Mouse (Mus musculus): ENCODE data around the gene Krtap1-4. TPM values are rescaled to one million over a fixed set of nuclear protein-coding genes. Genes with fewer than 3 reads are reported as not detected.

Krtap1-4 gene
- not detected for total RNA-seq (2023)

DNA sequence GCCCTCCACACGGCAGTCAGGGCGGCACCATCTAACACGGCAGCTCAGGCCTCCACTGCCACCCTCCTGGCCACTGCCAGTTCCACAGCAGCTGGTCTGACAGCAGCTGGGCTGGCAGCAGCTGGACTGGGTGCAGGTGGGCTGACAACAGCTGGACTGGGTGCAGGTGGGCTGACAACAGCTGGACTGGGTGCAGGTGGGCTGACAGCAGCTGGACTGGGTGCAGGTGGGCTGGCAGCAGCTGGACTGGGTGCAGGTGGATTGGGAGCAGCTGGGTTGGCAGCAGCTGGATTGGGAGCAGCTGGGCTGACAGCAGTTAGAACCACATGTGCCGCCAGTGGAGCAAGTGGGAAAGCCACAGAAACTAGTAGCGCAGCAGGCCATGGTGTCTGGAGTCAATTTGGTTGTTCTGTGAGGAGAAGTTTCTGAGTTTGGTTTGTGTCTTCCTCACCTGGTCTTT is at the start of gene Krtap1-4:
Gene Krtap1-4 (minus strand): TSS at position 410 of the 460 bp plus-strand sequence.

DNA sequence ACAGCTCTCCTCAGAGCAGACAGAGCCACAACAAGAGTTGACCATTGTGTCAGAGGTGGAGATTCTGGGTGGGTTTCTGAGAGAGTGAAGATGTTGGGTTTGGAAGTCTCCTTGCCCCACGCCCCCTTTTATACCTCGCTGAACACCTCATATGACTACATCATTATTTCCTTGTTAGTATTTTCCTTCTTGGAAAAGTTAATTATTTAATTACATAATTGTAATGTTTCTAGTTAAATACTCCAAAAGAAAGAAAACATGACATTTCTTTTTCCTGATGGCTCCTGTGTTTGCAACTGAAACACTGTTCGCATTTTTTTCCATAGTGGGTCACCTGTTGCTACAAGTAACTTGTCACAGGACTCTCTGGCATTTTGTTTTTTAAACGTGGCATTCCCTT is 44.7 kb upstream of the Krtap1-4 start, which contains the start of gene Krtap4-1:
Gene Krtap4-1 (minus strand): TSS at position 101 of the 400 bp plus-strand sequence.

DNA sequence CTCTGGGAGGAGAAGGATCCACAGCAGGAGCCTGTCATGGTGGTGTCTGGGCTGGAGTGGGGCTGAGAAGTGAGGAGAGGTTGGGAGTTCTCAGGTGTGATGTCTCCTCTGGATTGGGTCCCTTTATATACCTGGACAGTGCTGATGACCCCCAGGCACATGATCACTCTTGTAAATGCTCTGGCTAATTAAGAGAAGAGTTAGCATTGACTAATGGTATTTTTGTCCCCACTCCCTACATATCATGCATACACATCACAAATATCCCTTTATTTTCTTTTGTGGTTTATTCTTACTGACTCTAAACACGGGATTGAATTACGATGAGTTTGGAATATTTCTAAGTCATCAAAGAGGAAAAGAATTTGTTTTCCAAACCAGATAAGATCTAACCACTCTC is 36.9 kb upstream of the Krtap1-4 start, which contains the start of gene Gm11562:
Gene Gm11562 (minus strand): TSS at position 101 of the 400 bp plus-strand sequence.

GRCm38 (mm10) chr11:99614796-99615363 is 31.4 kb upstream of the Krtap1-4 start, which contains the start of gene Krtap2-4:
Gene Krtap2-4 (minus strand): TSS chr11:99614846.

GRCm38 (mm10) chr11:99610089-99610488 is 26.6 kb upstream of the Krtap1-4 start, which contains the start of gene Gm11937:
Gene Gm11937 (minus strand): TSS chr11:99610189.

GRCm38 (mm10) chr11:99603208-99603607 is 19.8 kb upstream of the Krtap1-4 start, which contains the start of gene Gm11938:
Gene Gm11938 (minus strand): TSS chr11:99603308.

GRCm38 (mm10) chr11:99597742-99598141 is 14.3 kb upstream of the Krtap1-4 start, which contains the start of gene Krtap9-3:
Gene Krtap9-3 (minus strand): TSS chr11:99598105.

DNA sequence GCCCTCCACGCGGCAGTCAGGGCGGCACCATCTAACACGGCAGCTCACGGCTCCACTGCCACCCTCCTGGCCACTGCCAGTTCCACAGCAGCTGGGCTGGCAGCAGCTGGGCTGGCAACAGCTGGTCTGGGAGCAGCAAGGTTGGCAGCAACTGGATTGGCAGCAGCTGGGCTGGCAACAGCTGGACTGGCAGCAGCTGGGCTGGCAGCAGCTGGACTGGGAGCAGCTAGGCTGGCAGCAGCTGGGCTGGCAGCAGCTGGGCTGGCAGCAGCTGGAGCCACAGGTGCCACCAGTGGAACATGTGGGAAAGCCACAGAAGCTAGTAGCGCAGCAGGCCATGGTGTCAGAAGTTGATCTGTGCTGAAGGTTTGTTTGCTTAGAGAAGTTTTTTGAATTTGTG is 7.5 kb upstream of the Krtap1-4 start, which contains the start of gene Krtap1-3:
Gene Krtap1-3 (minus strand): TSS at position 359 of the 400 bp plus-strand sequence.

GRCm38 (mm10) chr11:99580636-99581035 is 2.8 kb downstream of the Krtap1-4 start, which contains the start of gene Krtap1-5:
Gene Krtap1-5 (minus strand): TSS chr11:99581016.

GRCm38 (mm10) chr11:99566530-99566929 is 16.9 kb downstream of the Krtap1-4 start, which contains the start of gene Krtap3-1:
Gene Krtap3-1 (minus strand): TSS chr11:99566630.

GRCm38 (mm10) chr11:99559366-99559765 is 24.1 kb downstream of the Krtap1-4 start, which contains the start of gene Gm11939:
Gene Gm11939 (minus strand): TSS chr11:99559466.

DNA sequence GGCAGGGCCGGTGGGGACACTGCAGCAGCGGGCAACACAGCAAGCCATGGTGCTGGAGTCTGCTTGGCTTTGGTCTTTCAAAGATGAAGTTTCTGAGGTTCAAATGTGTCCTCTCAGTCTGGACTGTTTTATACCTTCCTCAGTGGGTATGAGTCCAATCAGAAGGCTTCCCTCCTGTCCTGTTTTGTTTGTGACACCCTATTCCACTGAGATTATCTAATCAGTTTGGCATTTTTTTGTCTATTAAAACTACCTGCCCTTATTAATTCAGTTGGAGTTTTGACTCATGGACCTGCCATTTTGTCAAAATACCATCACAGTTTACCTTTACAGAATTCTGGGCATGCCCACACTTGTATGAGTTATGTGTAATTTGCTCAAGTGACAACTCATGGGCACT is 26.7 kb downstream of the Krtap1-4 start, which contains the start of gene Krtap3-2:
Gene Krtap3-2 (minus strand): TSS at position 101 of the 400 bp plus-strand sequence.

GRCm38 (mm10) chr11:99550765-99551164 is 32.7 kb downstream of the Krtap1-4 start, which contains the start of gene Krtap3-3:
Gene Krtap3-3 (minus strand): TSS chr11:99550865.

Other genes with a start within 250 kb of the Krtap1-4 start
- not detected for gene Krt26, start 245.7 kb downstream of the Krtap1-4 start, total RNA-seq (2023)
- not detected for gene Krt27, start 232.6 kb downstream of the Krtap1-4 start, total RNA-seq (2023)
- not detected for gene Krt28, start 208.8 kb downstream of the Krtap1-4 start, total RNA-seq (2023)
- gene Krt10, start 194.3 kb downstream of the Krtap1-4 start, total RNA-seq (2023): 1 to 10 TPM; 1.5 to 3.2 TPM
- not detected for gene Krt12, start 161.4 kb downstream of the Krtap1-4 start, total RNA-seq (2023)
- gene Krt20, start 145.5 kb downstream of the Krtap1-4 start, total RNA-seq (2023): not detected
- not detected for gene Krt23, start 90.5 kb downstream of the Krtap1-4 start, total RNA-seq (2023)
- gene Krt39, start 62.3 kb downstream of the Krtap1-4 start, total RNA-seq (2023): not detected
- not detected for gene Krt40, start 40.5 kb downstream of the Krtap1-4 start, total RNA-seq (2023)
- gene Krtap3-3, start 32.8 kb downstream of the Krtap1-4 start, total RNA-seq (2023): not detected
- not detected for gene Krtap3-2, start 26.8 kb downstream of the Krtap1-4 start, total RNA-seq (2023)
- not detected for gene Gm11939, start 24.2 kb downstream of the Krtap1-4 start, total RNA-seq (2023)
- not detected for gene Krtap3-1, start 17.0 kb downstream of the Krtap1-4 start, total RNA-seq (2023)
- gene Krtap1-5, start 2.6 kb downstream of the Krtap1-4 start, total RNA-seq (2023): not detected
- not detected for gene Krtap1-3, start 7.7 kb upstream of the Krtap1-4 start, total RNA-seq (2023)
- not detected for gene Krtap9-3, start 14.5 kb upstream of the Krtap1-4 start, total RNA-seq (2023)
- gene Gm11938, start 19.7 kb upstream of the Krtap1-4 start, total RNA-seq (2023): not detected
- not detected for gene Gm11937, start 26.5 kb upstream of the Krtap1-4 start, total RNA-seq (2023)
- not detected for gene Krtap2-4, start 31.2 kb upstream of the Krtap1-4 start, total RNA-seq (2023)
- not detected for gene Gm11562, start 36.8 kb upstream of the Krtap1-4 start, total RNA-seq (2023)
- not detected for gene Krtap4-1, start 44.6 kb upstream of the Krtap1-4 start, total RNA-seq (2023)
- gene Krtap4-2, start 51.4 kb upstream of the Krtap1-4 start, total RNA-seq (2023): not detected
- gene Krtap4-7, start 60.4 kb upstream of the Krtap1-4 start, total RNA-seq (2023): not detected
- gene Gm11555, start 66.6 kb upstream of the Krtap1-4 start, total RNA-seq (2023): not detected
- not detected for gene Gm11563, start 75.3 kb upstream of the Krtap1-4 start, total RNA-seq (2023)
- not detected for gene Krtap4-6, start 82.3 kb upstream of the Krtap1-4 start, total RNA-seq (2023)
- gene Gm14190, start 107.1 kb upstream of the Krtap1-4 start, total RNA-seq (2023): not detected
- gene Gm14180, start 150.6 kb upstream of the Krtap1-4 start, total RNA-seq (2023): not detected
- gene Gm11595, start 189.3 kb upstream of the Krtap1-4 start, total RNA-seq (2023): not detected
- not detected for gene Krtap4-8, start 197.1 kb upstream of the Krtap1-4 start, total RNA-seq (2023)
- not detected for gene Krtap4-9, start 201.5 kb upstream of the Krtap1-4 start, total RNA-seq (2023)
- gene Gm11596, start 209.8 kb upstream of the Krtap1-4 start, total RNA-seq (2023): not detected
- gene Gm11569, start 215.3 kb upstream of the Krtap1-4 start, total RNA-seq (2023): not detected
- not detected for gene Gm11554, start 220.8 kb upstream of the Krtap1-4 start, total RNA-seq (2023)
- gene Krtap4-13, start 226.2 kb upstream of the Krtap1-4 start, total RNA-seq (2023): not detected
- gene Gm11564, start 232.0 kb upstream of the Krtap1-4 start, total RNA-seq (2023): not detected

Measured in B cell, adult 67 days (primary cell).